Mouse (Mus musculus): ENCODE data around the gene Pms2. TPM values are rescaled to one million over a fixed set of nuclear protein-coding genes. Genes with fewer than 3 reads are reported as not detected.
A peak's percentile ranks its signal among the peaks of the same experiment; 100 is the strongest.

Gene Pms2
- polyA plus RNA-seq, 1 experiment from 2014 or later = 39.3 TPM

- no peak overlapping the region for H3K9ac ChIP-seq (ENCODE audit: low read length)
- no peak overlapping the region for H3K4me3 ChIP-seq (ENCODE audit: low read depth, low read length)
- no peak overlapping the region for H3K4me2 ChIP-seq (ENCODE audit: low read depth, severe bottlenecking)
- no peaks in the 10 kb centered on the region for H3K9me3 ChIP-seq (ENCODE audit: control insufficient read depth, low read length)
- WGBS = 59% methylated on average over 3 of the region's 3 CpGs
- no peak overlapping the region for H3K27ac ChIP-seq (replicated peaks; ENCODE audit: low read depth, low read length)
- no peaks in the 10 kb centered on the region for H3K4me1 ChIP-seq (ENCODE audit: control insufficient read depth, insufficient read depth, low read length)
- no peaks in the 10 kb centered on the region for H3K36me3 ChIP-seq (ENCODE audit: control insufficient read depth, insufficient read depth, low read length)
- DNase-seq (ENCODE audit: low spot score) (no peak), ATAC-seq (ENCODE audit: insufficient number of reproducible peaks, low FRiP score, low TSS enrichment, low read depth) (no peak)
- no peaks in the 10 kb centered on the region for H3K27me3 ChIP-seq (ENCODE audit: control insufficient read depth, insufficient read depth, low read length)
These were observed 62.9 kb downstream of the Pms2 start for GRCm38 (mm10) chr5:143972628-143973027.

- no peaks in the 10 kb centered on the region for H3K36me3 ChIP-seq (ENCODE audit: control insufficient read depth, insufficient read depth, low read length)
- WGBS = 50% methylated on average over 4 of the region's 4 CpGs
- no peaks in the 10 kb centered on the region for H3K27me3 ChIP-seq (ENCODE audit: control insufficient read depth, insufficient read depth, low read length)
- no peak overlapping the region for H3K27ac ChIP-seq (replicated peaks; ENCODE audit: low read depth, low read length)
- H3K9ac ChIP-seq (ENCODE audit: low read length) = no peak overlapping the region
- no peak overlapping the region for H3K4me2 ChIP-seq (ENCODE audit: low read depth, severe bottlenecking)
- no peaks in the 10 kb centered on the region for H3K9me3 ChIP-seq (ENCODE audit: control insufficient read depth, low read length)
- ATAC-seq (ENCODE audit: insufficient number of reproducible peaks, low FRiP score, low TSS enrichment, low read depth) (peak; percentile 67; the same call in 1 of the 2 replicates), DNase-seq (ENCODE audit: low spot score) (peak; percentile 86)
- no peak overlapping the region for H3K4me3 ChIP-seq (ENCODE audit: low read depth, low read length)
- H3K4me1 ChIP-seq (ENCODE audit: control insufficient read depth, insufficient read depth, low read length) = no peaks in the 10 kb centered on the region
These were observed 65.3 kb downstream of the Pms2 start for GRCm38 (mm10) chr5:143974931-143975630.

DNA sequence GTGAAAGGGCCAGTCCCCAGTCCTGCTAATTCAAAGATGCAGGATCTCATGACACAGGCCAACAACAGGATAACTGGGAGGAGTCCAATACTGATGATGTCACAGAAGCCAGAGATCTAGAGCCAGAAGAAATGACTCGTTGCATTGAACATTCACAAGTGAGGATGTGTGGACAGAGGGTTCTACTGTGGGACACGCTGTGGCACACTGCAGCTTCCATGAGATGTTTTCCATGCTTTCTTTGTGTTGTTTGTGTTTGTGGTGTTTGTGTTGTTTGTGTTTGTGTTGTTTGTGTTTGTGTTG, 65.8 kb downstream of the Pms2 start:
- Histone ChIP-seq H3K9me3 (ENCODE audit: control insufficient read depth, low read length) (no peaks in the 10 kb centered on the region), H3K4me1 (ENCODE audit: control insufficient read depth, insufficient read depth, low read length) (no peaks in the 10 kb centered on the region), H3K27me3 (ENCODE audit: control insufficient read depth, insufficient read depth, low read length) (no peaks in the 10 kb centered on the region), H3K9ac (ENCODE audit: low read length) (no peak overlapping the region), H3K27ac (replicated peaks; ENCODE audit: low read depth, low read length) (no peak overlapping the region), H3K36me3 (ENCODE audit: control insufficient read depth, insufficient read depth, low read length) (no peaks in the 10 kb centered on the region), H3K4me3 (ENCODE audit: low read depth, low read length) (no peak overlapping the region), H3K4me2 (ENCODE audit: low read depth, severe bottlenecking) (no peak overlapping the region)
- 73% methylated on average over 2 of the region's 2 CpGs for WGBS
- ATAC-seq (ENCODE audit: insufficient number of reproducible peaks, low FRiP score, low TSS enrichment, low read depth) (no peak), DNase-seq (ENCODE audit: low spot score) (no peak)

DNA sequence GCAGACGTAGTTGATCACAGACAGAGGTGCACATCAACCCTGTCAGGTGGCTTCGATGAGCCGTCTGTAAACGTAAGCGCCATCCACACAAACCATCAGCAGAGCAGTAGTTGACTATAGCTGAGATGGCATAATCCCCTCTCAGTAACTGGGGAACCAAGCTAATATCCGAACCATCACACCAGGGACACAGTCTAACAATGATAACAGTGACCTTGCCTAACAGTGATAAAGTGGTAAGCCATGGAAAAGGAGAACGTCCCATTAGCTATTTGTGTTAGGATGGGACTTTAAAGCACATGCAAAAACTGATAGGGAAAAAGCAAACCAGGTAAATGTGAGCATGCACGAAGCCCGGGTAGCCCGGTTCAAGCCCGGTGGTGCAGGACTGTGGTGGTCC, 66.5 kb downstream of the Pms2 start:
- ATAC-seq (ENCODE audit: insufficient number of reproducible peaks, low FRiP score, low TSS enrichment, low read depth) = no peak
- no peaks in the 10 kb centered on the region for H3K36me3 ChIP-seq (ENCODE audit: control insufficient read depth, insufficient read depth, low read length)
- H3K4me3 ChIP-seq (ENCODE audit: low read depth, low read length) = no peak overlapping the region
- no peak overlapping the region for H3K9ac ChIP-seq (ENCODE audit: low read length)
- no peak for DNase-seq (ENCODE audit: low spot score)
- 88% methylated on average over 11 of the region's 11 CpGs for WGBS
- no peaks in the 10 kb centered on the region for H3K9me3 ChIP-seq (ENCODE audit: control insufficient read depth, low read length)
- no peak overlapping the region for H3K4me2 ChIP-seq (ENCODE audit: low read depth, severe bottlenecking)
- H3K4me1 ChIP-seq (ENCODE audit: control insufficient read depth, insufficient read depth, low read length) = no peaks in the 10 kb centered on the region
- no peak overlapping the region for H3K27ac ChIP-seq (replicated peaks; ENCODE audit: low read depth, low read length)
- no peaks in the 10 kb centered on the region for H3K27me3 ChIP-seq (ENCODE audit: control insufficient read depth, insufficient read depth, low read length)

DNA sequence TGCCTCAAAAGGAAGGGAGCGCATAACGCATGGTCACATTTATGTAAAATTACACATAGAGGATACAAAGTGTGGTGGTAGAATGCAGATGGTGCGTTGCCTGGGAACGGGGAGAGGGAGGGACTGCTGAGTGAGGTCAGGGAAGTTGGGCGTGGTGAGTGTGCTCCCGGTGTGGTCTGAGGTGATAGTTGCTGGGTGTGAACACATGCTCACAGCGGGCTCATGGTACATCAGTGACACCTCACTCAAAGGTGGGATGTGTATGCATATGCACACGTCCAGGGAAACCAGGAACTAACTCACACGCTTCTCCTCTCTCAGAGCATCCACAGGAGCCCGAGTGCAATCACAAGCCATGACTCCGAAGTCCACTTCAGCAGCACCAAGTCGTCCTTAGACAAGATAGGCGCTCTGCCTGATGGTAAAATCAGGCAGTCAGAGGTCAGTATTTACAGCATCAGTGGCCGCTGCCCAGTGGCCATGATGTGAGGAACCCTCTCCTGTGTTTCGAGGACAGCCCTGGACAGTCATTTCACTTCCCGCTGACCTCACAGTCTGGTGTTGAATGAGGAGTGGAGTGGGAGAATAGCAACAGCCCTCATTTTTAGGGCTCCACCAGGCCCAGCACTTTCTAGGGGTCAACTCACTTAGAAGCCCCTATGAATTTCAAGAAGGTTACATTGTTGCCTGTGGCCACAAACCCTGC, 67.1 kb downstream of the Pms2 start:
- ATAC-seq (ENCODE audit: insufficient number of reproducible peaks, low FRiP score, low TSS enrichment, low read depth) (no peak), DNase-seq (ENCODE audit: low spot score) (no peak)
- H3K27ac ChIP-seq (replicated peaks; ENCODE audit: low read depth, low read length) = no peak overlapping the region
- H3K27me3 ChIP-seq (ENCODE audit: control insufficient read depth, insufficient read depth, low read length) = no peaks in the 10 kb centered on the region
- no peak overlapping the region for H3K4me2 ChIP-seq (ENCODE audit: low read depth, severe bottlenecking)
- H3K4me3 ChIP-seq (ENCODE audit: low read depth, low read length) = no peak overlapping the region
- no peaks in the 10 kb centered on the region for H3K9me3 ChIP-seq (ENCODE audit: control insufficient read depth, low read length)
- WGBS = 73% methylated on average over 16 of the region's 16 CpGs
- no peaks in the 10 kb centered on the region for H3K36me3 ChIP-seq (ENCODE audit: control insufficient read depth, insufficient read depth, low read length)
- no peaks in the 10 kb centered on the region for H3K4me1 ChIP-seq (ENCODE audit: control insufficient read depth, insufficient read depth, low read length)
- no peak overlapping the region for H3K9ac ChIP-seq (ENCODE audit: low read length)

DNA sequence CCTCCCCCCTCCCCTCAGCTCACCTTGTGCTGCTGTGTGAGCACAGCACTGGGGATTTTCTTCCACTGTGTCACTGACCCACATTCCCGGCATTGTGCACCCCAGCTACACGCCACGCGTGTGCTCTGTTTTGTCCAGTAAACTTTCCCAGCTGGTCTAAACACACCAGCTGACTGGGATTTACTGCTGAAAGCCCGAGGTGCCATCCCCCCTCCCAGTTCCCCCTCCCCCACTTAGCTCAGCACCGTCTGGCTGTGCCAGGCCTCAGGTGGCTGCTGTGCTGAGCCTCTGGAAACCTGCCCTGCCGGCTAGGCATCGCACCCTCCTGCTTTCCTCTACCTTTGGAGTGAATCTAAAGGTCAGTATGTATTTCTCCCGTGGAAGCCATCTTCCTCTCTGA, 71.1 kb downstream of the Pms2 start:
- ATAC-seq (ENCODE audit: insufficient number of reproducible peaks, low FRiP score, low TSS enrichment, low read depth) (no peak), DNase-seq (ENCODE audit: low spot score) (peak; percentile 33)
- WGBS = 21% methylated on average over 9 of the region's 9 CpGs
- Histone ChIP-seq H3K27ac (replicated peaks; ENCODE audit: low read depth, low read length) (no peak overlapping the region), H3K9me3 (ENCODE audit: control insufficient read depth, low read length) (no peaks in the 10 kb centered on the region), H3K9ac (ENCODE audit: low read length) (no peak overlapping the region), H3K36me3 (ENCODE audit: control insufficient read depth, insufficient read depth, low read length) (0 out of 2 replicates have a peak, but pooled peaks cover 5% of the 10 kb centered on the region), H3K27me3 (ENCODE audit: control insufficient read depth, insufficient read depth, low read length) (no peaks in the 10 kb centered on the region), H3K4me1 (ENCODE audit: control insufficient read depth, insufficient read depth, low read length) (no peaks in the 10 kb centered on the region), H3K4me2 (ENCODE audit: low read depth, severe bottlenecking) (no peak overlapping the region), H3K4me3 (ENCODE audit: low read depth, low read length) (no peak overlapping the region)

DNA sequence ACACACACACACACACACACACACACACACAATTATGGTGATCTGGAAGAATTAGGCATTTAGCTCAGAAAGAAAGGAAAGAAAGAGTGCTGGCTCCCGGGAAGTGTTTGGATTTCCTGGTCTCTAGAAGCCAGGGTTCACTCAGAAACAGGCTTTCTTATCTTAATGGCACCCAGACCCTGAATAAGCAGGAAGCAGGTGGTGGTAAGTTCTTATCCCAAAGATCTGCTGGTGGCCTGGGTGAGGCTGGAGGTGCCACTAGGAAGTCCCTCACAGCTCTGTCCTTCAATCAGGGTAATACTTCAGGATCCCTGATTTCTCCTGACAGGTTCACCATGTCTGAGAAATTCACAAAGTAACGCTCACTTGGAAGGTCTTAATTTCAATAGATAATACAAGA, 72.6 kb downstream of the Pms2 start:
- Histone ChIP-seq H3K27ac (replicated peaks; ENCODE audit: low read depth, low read length) (no peak overlapping the region), H3K9me3 (ENCODE audit: control insufficient read depth, low read length) (no peaks in the 10 kb centered on the region), H3K4me3 (ENCODE audit: low read depth, low read length) (no peak overlapping the region), H3K9ac (ENCODE audit: low read length) (no peak overlapping the region), H3K4me1 (ENCODE audit: control insufficient read depth, insufficient read depth, low read length) (no peaks in the 10 kb centered on the region), H3K27me3 (ENCODE audit: control insufficient read depth, insufficient read depth, low read length) (no peaks in the 10 kb centered on the region), H3K36me3 (ENCODE audit: control insufficient read depth, insufficient read depth, low read length) (0 out of 2 replicates have a peak, but pooled peaks cover 5% of the 10 kb centered on the region), H3K4me2 (ENCODE audit: low read depth, severe bottlenecking) (no peak overlapping the region)
- ATAC-seq (ENCODE audit: insufficient number of reproducible peaks, low FRiP score, low TSS enrichment, low read depth) (no peak), DNase-seq (ENCODE audit: low spot score) (no peak)
- 72% methylated on average over 2 of the region's 2 CpGs for WGBS
